Mouse (Mus musculus) embryonic facial prominence, embryonic 12.5 days (tissue): ENCODE results near the gene Olfr67. TPM values are rescaled to one million over a fixed set of nuclear protein-coding genes. Genes with fewer than 3 reads are reported as not detected.
"Not testable (repeated sequence)": the region's sequence is repeated elsewhere in the genome, so short reads cannot be mapped to it uniquely, and the experiment has no call there.

Experiments
- ATAC-seq: fragments of 200-750 bp; cut with Nextera tagmentation; 2 replicates; pipeline ENCODE4 v1.8.0; 2017; ENCODE audit not compliant: insufficient number of reproducible peaks, insufficient read depth, low FRiP score, low TSS enrichment
- H3K27ac ChIP-seq: fragments of 300-500 bp; sonication (generic); 2 replicates; pipeline ENCODE4 v1.5.1; 2016; ENCODE audit warnings: mild to moderate bottlenecking
- H3K27me3 ChIP-seq: fragments of 300-500 bp; sonication (generic); 2 replicates; pipeline ENCODE4 v1.6.1; 2016; ENCODE audit warnings: mild to moderate bottlenecking, moderate library complexity
- H3K36me3 ChIP-seq: fragments of 300-500 bp; sonication (generic); 2 replicates; pipeline ENCODE4 v1.6.1; 2016; ENCODE audit warnings: mild to moderate bottlenecking
- H3K4me1 ChIP-seq: fragments of 300-500 bp; sonication (generic); 2 replicates; pipeline ENCODE4 v1.6.1; 2016
- H3K4me2 ChIP-seq: fragments of 300-500 bp; sonication (generic); replicated peaks from 2 replicates; pipeline ENCODE4 v1.6.1; 2016; ENCODE audit warnings: mild to moderate bottlenecking, moderate library complexity
- H3K4me3 ChIP-seq: fragments of 300-500 bp; sonication (generic); 2 replicates; pipeline ENCODE4 v1.5.1; 2016; ENCODE audit warnings: mild to moderate bottlenecking
- H3K9ac ChIP-seq: fragments of 300-500 bp; sonication (generic); 2 replicates; pipeline ENCODE4 v1.6.1; 2016; ENCODE audit warnings: mild to moderate bottlenecking, moderate library complexity
- H3K9me3 ChIP-seq: fragments of 300-500 bp; sonication (generic); 2 replicates; pipeline ENCODE4 v1.6.1; 2016; ENCODE audit warnings: mild to moderate bottlenecking, moderate library complexity
- whole genome bisulfite sequencing: fragments of 180-500 bp; shearing (Covaris S2); methylation state at CpG from one replicate; pipeline ENCODE4 v1.1.7; 2016; 5-methylcytosine and 5-hydroxymethylcytosine counted together
- polyA plus RNA-seq: library from polyadenylated mRNA; unstranded; fragments of >200 nt; fragmentation: Nextera tagmentation; extraction: Ambion mirVana; gene quantifications from 2 replicates; pipeline ENCODE4 v1.2.1, GENCODE M21; 2016

Olfr67 gene
- not detected in 2 replicates for polyA plus RNA-seq

- H3K9ac ChIP-seq: no peak within 1 kb of the TSS
- WGBS: 81% methylated on average over 3 of the region's 3 CpGs
- H3K9me3 ChIP-seq: no peaks in the 10 kb centered on the region
- no peaks in the 10 kb centered on the region for H3K4me1 ChIP-seq
- no peak within 1 kb of the TSS for H3K27ac ChIP-seq
- no peak within 1 kb of the TSS for H3K4me2 ChIP-seq
- no peaks in the 10 kb centered on the region for H3K36me3 ChIP-seq
- H3K27me3 ChIP-seq: no peaks in the 10 kb centered on the region
- ATAC-seq: no peak
- H3K4me3 ChIP-seq: no peak within 1 kb of the TSS
These were observed at the start of gene Olfr67 for GRCm38 (mm10) chr7:103791721-103792120. Gene Olfr67 (minus strand): TSS chr7:103791821.

GRCm38 (mm10) chr7:103840268-103840667 lies 48.6 kb upstream of the Olfr67 start, which contains the start of gene Hbb-bh2:
Gene Hbb-bh2 (minus strand): TSS chr7:103840520.
- no peaks in the 10 kb centered on the region for H3K36me3 ChIP-seq
- H3K4me2 ChIP-seq: no peak within 1 kb of the TSS
- 66% methylated on average over 3 of the region's 3 CpGs for WGBS
- H3K4me1 ChIP-seq: no peaks in the 10 kb centered on the region
- no peak for ATAC-seq
- H3K27me3 ChIP-seq: no peaks in the 10 kb centered on the region
- H3K4me3 ChIP-seq: no peak within 1 kb of the TSS
- no peak within 1 kb of the TSS for H3K27ac ChIP-seq
- H3K9me3 ChIP-seq: no peaks in the 10 kb centered on the region
- H3K9ac ChIP-seq: no peak within 1 kb of the TSS

- H3K27ac ChIP-seq: no peak within 1 kb of the TSS
- ATAC-seq: no peak
- no peak within 1 kb of the TSS for H3K9ac ChIP-seq
- 87% methylated on average over 4 of the region's 4 CpGs for WGBS
- no peaks in the 10 kb centered on the region for H3K9me3 ChIP-seq
- no peak within 1 kb of the TSS for H3K4me2 ChIP-seq
- H3K4me3 ChIP-seq: no peak within 1 kb of the TSS
- H3K4me1 ChIP-seq: no peaks in the 10 kb centered on the region
- H3K36me3 ChIP-seq: no peaks in the 10 kb centered on the region
- H3K27me3 ChIP-seq: no peaks in the 10 kb centered on the region
These were observed 36.2 kb upstream of the Olfr67 start, which contains the start of gene Hbb-bs for GRCm38 (mm10) chr7:103827808-103828207. Gene Hbb-bs (minus strand): TSS chr7:103828096.

GRCm38 (mm10) chr7:103827139-103827538 lies 35.5 kb upstream of the Olfr67 start:
- H3K4me3 ChIP-seq, H3K36me3 ChIP-seq, H3K27ac ChIP-seq, H3K4me1 ChIP-seq, H3K4me2 ChIP-seq, H3K9ac ChIP-seq, ATAC-seq, H3K27me3 ChIP-seq, H3K9me3 ChIP-seq: not testable (repeated sequence)
- no CpG with 5 or more reads among the region's 2 CpGs for WGBS

GRCm38 (mm10) chr7:103826255-103826887 lies 34.8 kb upstream of the Olfr67 start:
- Histone ChIP-seq H3K9me3 (no peaks in the 10 kb centered on the region), H3K4me2 (no peak overlapping the region), H3K9ac (no peak overlapping the region), H3K27me3 (no peaks in the 10 kb centered on the region), H3K27ac (no peak overlapping the region), H3K36me3 (no peaks in the 10 kb centered on the region), H3K4me3 (no peak overlapping the region), H3K4me1 (no peaks in the 10 kb centered on the region)
- no peak for ATAC-seq
- WGBS: 52% methylated on average over 3 of the region's 3 CpGs

GRCm38 (mm10) chr7:103825536-103826254 lies 34.1 kb upstream of the Olfr67 start:
- Histone ChIP-seq H3K4me1 (no peaks in the 10 kb centered on the region), H3K27ac (no peak overlapping the region), H3K27me3 (no peaks in the 10 kb centered on the region), H3K4me3 (no peak overlapping the region), H3K9me3 (no peaks in the 10 kb centered on the region), H3K36me3 (no peaks in the 10 kb centered on the region), H3K4me2 (no peak overlapping the region), H3K9ac (no peak overlapping the region)
- no peak for ATAC-seq
- 88% methylated on average over 3 of the region's 3 CpGs for WGBS

GRCm38 (mm10) chr7:103824597-103824996 lies 33.0 kb upstream of the Olfr67 start:
- H3K36me3 ChIP-seq: no peaks in the 10 kb centered on the region
- H3K4me1 ChIP-seq: no peaks in the 10 kb centered on the region
- no peak for ATAC-seq
- H3K27ac ChIP-seq: no peak overlapping the region
- H3K4me2 ChIP-seq: no peak overlapping the region
- H3K4me3 ChIP-seq: no peak overlapping the region
- H3K9ac ChIP-seq: no peak overlapping the region
- no peaks in the 10 kb centered on the region for H3K27me3 ChIP-seq
- WGBS: 82% methylated on average over 2 of the region's 2 CpGs
- no peaks in the 10 kb centered on the region for H3K9me3 ChIP-seq

GRCm38 (mm10) chr7:103815085-103815484 lies 23.5 kb upstream of the Olfr67 start:
- H3K4me1 ChIP-seq, H3K4me2 ChIP-seq, H3K36me3 ChIP-seq, H3K9ac ChIP-seq, H3K27ac ChIP-seq, ATAC-seq, H3K27me3 ChIP-seq, H3K9me3 ChIP-seq, H3K4me3 ChIP-seq: not testable (repeated sequence)
- 71% methylated on average over 1 of the region's 2 CpGs for WGBS

GRCm38 (mm10) chr7:103813766-103814165 lies 22.1 kb upstream of the Olfr67 start, which contains the start of gene Hbb-bt:
Gene Hbb-bt (minus strand): TSS chr7:103813996.
- no peak within 1 kb of the TSS for H3K27ac ChIP-seq
- WGBS: 84% methylated on average over 3 of the region's 3 CpGs
- H3K4me1 ChIP-seq: no peaks in the 10 kb centered on the region
- H3K36me3 ChIP-seq: no peaks in the 10 kb centered on the region
- ATAC-seq: no peak
- H3K4me3 ChIP-seq: no peak within 1 kb of the TSS
- no peak within 1 kb of the TSS for H3K9ac ChIP-seq
- no peak within 1 kb of the TSS for H3K4me2 ChIP-seq
- H3K9me3 ChIP-seq: no peaks in the 10 kb centered on the region
- no peaks in the 10 kb centered on the region for H3K27me3 ChIP-seq

- H3K9ac ChIP-seq, H3K4me1 ChIP-seq, H3K4me2 ChIP-seq, H3K36me3 ChIP-seq, ATAC-seq, H3K4me3 ChIP-seq, H3K9me3 ChIP-seq, H3K27me3 ChIP-seq, H3K27ac ChIP-seq: not testable (repeated sequence)
- no CpG with 5 or more reads among the region's 3 CpGs for WGBS
These were observed 21.5 kb upstream of the Olfr67 start for GRCm38 (mm10) chr7:103813152-103813551.

GRCm38 (mm10) chr7:103812174-103812573 lies 20.6 kb upstream of the Olfr67 start:
- Histone ChIP-seq H3K27me3 (no peaks in the 10 kb centered on the region), H3K4me1 (no peaks in the 10 kb centered on the region), H3K36me3 (no peaks in the 10 kb centered on the region), H3K27ac (no peak overlapping the region), H3K4me2 (no peak overlapping the region), H3K9me3 (no peaks in the 10 kb centered on the region), H3K9ac (no peak overlapping the region), H3K4me3 (no peak overlapping the region)
- WGBS: 72% methylated on average over 1 of the region's 1 CpGs
- ATAC-seq: no peak

- no peak for ATAC-seq
These were observed 19.7 kb upstream of the Olfr67 start for GRCm38 (mm10) chr7:103811223-103811845.

More at GRCm38 (mm10) chr7:103811223-103811845, 19.7 kb upstream of the Olfr67 start:
- Histone ChIP-seq H3K4me2 (no peak overlapping the region), H3K27ac (no peak overlapping the region), H3K9ac (no peak overlapping the region), H3K36me3 (no peaks in the 10 kb centered on the region), H3K9me3 (no peaks in the 10 kb centered on the region), H3K4me3 (no peak overlapping the region), H3K4me1 (no peaks in the 10 kb centered on the region), H3K27me3 (no peaks in the 10 kb centered on the region)
- 80% methylated on average over 1 of the region's 1 CpGs for WGBS
